Mouse (Mus musculus) heart, postnatal 25 days (tissue): ENCODE measurements at regions not wholly inside any gene's neighbourhood (a gene's known extent, or its start where the extent isn't known, plus 50 kb on each side); places are given as distances from the start of the nearest gene placed in this dataset.

ENCODE experiments used
- DNase-seq: peaks from one replicate; pipeline ENCODE4 v3.0.0; 2022; ENCODE audit warnings: low spot score
- intact Hi-C: fragments of 180-260 bp; cut with DNase I; formaldehyde crosslinking; loops from one replicate; pipeline ENCODE4 v1.15.1; 2025

DNA sequence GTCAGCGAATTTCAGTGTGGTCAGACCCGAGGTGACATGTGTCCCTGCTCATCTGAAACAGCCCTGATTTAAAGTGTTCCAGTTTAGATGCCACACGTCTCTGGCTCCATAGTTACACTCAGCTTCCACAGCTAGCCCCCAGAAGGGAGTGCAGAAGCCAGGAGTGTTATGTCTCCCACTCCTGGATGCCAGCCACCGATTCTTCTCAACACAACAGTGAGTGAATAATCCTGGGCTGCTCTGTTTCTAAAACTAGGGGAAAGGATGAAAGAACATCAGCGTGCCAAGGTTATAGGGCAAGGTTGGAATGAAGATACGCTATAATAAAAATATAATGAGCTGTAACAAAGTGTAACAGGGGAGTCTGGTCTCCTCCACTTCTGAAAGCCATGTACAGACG is 51.5 kb upstream of the Stmnd1 start:
- intact Hi-C loops = no loop called here
- no peak for DNase-seq

DNA sequence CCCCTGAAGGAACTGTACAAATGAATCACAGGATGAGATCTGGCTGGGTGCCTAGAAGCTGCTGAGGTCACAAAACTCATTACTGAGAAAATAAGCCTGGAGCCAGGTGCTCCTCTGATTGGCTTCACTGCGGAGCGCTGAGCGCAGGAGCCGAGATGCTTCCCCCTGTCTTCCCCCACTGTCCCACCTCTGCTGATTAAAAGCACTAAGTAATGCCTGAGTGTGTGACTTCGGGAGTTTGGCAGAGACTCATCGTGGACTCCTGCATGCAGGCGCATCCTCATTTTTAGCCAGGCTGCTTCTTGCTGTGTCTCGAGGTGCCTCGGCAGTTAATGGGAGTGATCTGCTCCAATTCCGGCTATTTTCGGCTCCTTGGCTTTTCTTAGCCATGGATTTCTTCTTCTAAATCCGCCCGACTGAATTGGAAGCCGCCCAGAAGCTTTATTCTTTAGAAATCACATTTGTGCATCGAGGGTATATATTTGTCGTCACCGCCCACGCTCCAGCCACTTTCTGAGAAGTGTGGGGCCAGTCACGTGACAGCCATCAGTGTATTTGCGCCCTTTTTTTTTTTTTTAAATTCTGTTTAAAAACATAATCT is 55.3 kb upstream of the Stmnd1 start:
- no peak for DNase-seq
- intact Hi-C loops = no loop called here

DNA sequence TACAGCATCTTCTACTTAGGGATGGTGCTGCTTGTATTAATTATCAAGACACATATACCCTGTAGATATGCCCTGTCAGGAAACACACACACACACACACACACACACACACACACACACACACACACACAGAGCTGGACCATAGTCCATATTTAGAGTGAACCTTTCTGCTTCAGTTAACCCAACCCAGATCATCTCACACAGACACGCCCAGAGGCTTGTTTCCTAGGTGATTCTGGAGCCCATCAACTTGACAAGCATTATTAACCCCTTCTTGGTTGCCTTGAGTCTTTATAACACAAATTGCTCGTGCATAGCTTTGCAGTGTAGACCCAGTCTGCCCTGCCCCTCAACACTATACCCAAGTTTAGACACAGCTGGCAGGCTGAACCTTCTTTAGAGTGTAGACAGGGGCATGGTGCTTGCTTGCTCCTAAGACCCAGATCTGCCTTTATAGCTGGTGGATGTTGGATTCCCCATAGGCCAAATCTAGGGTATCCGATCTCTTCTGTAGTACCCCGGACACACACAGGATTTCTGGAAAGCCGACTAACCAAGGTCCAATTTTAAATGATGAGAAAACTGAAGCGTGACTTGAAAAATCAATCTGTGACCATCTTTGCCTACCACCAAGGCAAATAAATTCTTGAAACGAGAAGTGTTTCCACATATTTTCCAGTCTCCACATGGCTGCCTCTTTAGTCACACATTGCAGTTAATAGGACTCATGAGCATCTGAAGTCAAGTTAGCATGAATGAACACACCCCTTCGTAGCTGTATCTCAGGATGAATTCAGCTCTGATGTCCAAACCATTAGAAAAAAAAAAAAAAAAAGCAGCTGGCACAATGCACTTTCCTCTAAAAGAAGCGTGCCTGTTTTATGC is 56.3 kb upstream of the Stmnd1 start:
- no peak for DNase-seq
- intact Hi-C loops = no loop called here

DNA sequence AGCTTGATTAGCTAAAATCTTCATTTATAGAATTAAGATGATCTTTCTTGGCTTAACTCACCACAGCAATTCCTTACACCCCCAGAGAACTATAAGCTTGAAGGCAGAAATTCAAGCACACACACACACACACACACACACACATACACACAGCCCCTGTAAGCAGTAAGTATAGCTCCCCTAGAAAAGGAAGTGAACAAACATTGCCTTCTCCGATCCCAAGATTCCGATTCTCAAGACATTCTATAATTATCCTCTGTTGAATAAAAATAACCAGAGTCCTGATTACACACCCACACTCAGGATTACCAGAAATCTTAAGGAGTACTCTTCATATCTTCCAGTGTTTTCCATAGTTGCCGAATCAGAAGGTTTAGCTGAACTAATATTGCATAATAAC is 70.0 kb upstream of the Stmnd1 start:
- no peak for DNase-seq
- intact Hi-C loops = no loop called here

DNA sequence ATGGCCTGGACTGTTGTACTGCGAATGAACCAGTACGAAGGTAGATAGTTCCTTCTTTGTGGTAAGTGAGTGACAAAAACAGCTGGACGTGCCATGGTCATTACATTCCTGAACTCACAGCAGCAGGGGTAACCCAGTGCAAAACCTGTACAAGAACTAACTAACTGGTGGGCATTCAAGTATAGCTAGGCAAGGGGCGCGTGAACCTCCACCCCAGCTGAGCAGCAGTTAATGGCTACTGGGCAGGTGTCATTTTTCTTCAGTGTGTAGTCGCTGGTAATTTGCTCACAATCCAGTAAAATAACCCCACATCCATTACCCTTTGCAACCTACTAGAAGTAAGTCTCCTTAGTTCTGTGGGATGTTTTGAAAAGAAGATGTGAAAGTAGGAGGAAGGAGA is 70.9 kb upstream of the Stmnd1 start:
- intact Hi-C loops = no loop called here

DNA sequence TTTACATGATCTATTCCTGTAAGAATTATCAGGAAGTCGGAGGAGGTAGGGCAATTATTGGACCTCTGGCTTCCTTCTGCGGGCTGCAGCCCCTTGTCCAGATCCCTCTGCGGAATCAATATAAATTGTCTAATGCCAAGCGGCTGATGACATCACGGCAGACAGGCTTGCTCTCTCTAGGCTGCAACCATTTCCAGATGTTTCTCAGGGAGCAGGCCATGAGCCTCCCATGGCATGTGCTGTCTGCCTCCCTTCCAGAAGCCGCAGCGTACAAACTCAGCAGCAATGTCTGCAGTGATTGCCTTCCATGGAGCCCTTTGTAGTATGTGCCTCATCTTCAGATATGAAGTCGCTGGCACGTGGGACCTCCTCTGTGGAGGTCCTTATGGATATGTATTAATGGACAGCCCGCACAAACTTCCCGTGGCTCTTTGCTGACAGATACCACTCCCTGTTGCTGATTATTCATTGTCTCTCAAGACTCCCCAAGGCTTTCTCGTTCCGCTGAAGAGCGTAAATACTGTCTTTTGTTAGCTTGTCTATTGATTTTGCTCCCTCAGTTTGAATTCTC is 72.4 kb upstream of the Stmnd1 start:
- DNase-seq = no peak
- intact Hi-C loops = no loop called here

More for the DNA sequence above, 70.9 kb upstream of the Stmnd1 start:
- no peak for DNase-seq

DNA sequence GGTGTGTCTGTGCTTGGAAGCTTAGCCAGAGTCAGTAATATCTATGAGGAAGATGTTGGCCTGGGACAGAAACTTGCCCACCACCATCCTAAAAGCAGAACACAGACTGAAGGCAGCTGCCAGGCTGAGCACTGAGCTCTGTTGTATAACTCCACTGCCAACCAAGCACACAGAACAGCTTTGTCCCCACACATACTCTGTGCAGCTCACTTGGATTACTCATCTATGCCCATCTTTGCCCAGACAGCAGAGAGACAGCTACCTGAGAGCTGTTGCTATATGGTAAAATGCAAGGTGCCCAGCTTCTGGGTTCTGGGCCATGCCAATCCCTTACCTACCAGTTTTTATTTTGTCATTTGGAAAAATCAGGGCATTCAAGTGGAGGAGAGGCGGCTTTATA is 80.4 kb upstream of the Stmnd1 start:
- intact Hi-C loops = no loop called here
- no peak for DNase-seq

DNA sequence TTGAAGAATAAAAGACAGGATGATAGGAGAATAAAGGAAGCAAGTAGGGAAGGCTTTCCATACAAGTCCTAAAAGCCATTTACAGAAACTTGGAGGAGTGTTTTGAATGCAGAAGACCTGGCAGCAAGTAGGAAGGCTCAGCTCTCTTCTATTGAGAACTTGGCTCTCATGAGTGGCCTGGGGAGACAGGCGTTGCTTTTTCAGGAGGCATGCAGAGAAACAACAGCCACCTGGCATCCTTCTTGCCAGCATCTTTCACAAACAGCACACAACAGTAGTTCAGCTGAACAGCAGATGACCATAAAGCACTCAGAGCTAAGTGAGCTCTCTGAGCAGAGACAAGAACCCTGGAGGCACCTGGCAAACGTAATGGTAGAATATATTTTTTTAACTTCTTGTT is 83.8 kb upstream of the Stmnd1 start:
- intact Hi-C loops = no loop called here
- no peak for DNase-seq

DNA sequence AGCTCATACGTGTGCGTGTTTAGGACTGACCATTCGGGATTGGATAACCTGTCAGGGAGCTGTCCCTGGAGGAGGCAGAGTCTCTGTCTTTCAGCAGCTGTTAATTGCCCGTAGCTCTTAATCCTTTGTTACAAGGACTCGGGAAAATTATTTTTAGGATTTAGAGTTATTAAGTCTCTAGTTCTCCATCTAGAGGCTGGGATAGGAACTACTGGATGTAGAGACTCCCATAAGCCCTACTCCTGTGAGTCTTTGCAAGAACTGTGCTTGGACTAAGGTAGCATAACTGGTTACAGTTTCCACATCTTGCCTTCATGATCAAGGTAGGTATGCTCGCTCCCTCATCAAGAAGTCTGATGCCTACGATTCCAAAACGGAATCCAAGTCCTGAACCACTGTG is 90.7 kb upstream of the Stmnd1 start:
- no peak for DNase-seq
- intact Hi-C loops = loop anchor here (5.0 kb wide), 1 partner anchor 74 kb away; no protein-coding TSS in a partner anchor

DNA sequence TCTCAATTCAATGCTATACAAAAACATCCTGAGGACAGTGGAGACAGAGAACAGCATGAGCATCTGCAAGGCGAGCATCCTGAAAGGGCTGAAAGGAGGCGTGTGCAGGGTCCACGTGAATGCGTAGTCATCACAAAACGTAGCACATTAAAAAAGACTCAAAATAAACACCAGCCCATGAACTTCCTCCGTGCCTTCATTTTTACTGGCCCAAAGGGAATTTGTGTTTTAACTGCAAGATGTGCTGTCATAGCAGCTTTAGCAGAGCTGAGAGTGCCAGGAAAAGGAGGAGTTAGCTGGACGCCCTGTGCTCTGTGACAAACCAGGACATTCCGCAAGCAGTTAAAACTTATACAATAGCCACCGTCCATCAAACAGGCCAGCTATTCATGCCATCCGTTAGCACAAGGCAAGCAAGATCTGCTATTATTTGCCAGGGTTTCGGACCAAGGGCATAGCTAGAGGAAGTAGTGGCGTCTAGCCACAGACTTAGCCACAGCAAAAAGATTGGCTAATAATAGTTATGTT is 92.9 kb upstream of the Stmnd1 start:
- intact Hi-C loops = loop anchor here (5.0 kb wide), 1 partner anchor 77 kb away; no protein-coding TSS in a partner anchor
- peak; percentile 6 for DNase-seq

DNA sequence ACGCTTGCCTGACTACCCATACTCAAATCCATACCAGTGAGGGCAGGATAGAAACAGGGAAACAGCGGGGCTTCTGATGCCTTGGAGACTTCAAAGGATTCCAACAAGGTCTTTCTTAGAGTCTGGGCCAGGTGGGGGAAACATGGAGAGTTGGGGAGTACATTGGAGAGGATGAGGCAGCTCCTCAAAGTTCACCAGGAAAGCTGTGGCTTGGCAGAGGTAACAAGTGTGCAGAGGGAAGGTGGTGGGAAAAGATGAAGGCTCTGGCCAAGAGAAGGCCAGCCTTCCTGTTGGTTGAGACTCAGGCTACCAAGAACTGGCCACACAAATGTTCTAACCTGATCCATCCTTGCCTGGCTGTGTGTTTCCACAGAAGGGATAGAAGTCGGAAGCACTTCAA is 93.6 kb upstream of the Stmnd1 start:
- intact Hi-C loops = loop anchor here (5.0 kb wide), 1 partner anchor 77 kb away; no protein-coding TSS in a partner anchor
- DNase-seq = no peak

DNA sequence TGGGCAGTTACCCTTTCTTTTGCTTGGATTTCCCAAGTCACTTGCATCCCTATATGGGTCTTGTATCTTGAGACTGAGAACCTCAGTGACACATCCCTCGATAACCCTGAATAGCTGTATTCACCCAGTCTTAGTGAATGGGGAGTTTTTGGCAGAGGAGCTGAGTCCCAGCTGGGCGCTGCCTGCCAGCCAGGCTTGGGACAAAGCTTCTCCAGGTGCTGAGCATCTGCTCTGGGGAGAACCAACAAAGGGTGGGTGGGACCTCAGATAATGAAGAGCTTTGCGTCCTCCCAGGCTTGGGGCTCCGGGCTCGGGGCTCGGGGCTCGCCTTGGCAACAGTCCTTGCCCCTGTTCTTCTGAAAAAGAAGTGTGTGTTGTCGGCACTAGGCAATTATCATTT is 100.4 kb upstream of the Stmnd1 start:
- intact Hi-C loops = no loop called here
- no peak for DNase-seq

DNA sequence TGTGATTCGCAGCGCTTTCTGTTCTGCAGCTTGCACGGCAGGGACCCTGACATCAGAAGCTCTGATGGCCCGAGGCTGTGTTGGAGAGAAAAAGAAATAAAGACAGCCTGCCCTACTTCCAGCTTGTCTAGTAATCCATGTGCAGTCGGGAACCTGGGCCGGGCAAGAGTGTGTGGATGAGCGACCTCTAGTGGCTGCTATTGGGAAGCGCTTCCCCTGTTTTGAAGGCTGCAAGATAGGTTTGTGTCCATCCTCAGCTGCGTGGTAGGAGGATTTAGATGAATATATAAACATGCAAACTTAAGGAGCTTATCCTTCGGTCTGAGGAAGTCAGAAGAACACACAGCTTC is 111.5 kb upstream of the Stmnd1 start:
- intact Hi-C loops = loop anchor here (2.0 to 10.0 kb wide), 5 partner anchors 97 to 623 kb away; partner anchors contain the start of gene Atxn1
- peak; percentile 47 for DNase-seq

DNA sequence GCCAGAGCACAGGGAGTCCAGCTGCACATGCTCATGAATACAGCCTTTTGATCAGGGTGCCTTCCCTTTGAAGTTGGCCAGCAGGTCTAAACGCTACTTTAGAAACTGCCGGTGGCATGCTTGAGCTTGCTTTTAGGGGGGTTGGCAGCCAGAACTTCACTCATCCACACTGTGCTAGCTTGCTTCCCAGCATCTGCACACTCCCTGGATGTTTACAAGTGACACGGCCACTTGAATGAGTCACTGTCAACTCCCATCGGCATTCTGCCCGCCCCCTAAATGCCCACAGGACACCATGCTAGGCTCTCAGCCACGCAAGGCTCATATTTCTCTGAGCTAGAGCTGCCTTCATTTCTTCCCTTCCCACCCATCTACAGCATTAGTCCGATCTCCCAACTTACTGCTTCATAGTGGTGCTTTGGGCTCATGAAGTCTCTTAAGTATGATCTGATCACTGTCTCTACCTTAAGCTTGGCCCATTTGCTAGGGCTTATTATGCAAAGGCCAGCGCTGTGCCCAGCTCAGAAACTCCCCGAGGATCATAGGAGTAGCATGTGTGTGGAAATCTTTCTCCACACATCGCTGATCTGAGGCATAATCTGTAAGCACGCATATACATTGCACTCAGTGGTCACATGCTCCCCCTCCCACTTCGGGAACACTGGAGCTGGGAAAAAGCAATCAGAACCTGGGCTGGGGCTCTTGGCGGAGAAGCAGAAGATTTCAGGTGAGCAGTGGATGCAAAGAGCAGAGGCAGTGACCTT is 112.1 kb upstream of the Stmnd1 start:
- DNase-seq = no peak
- intact Hi-C loops = loop anchor here (2.0 to 10.0 kb wide), 5 partner anchors 97 to 623 kb away; partner anchors contain the start of gene Atxn1

DNA sequence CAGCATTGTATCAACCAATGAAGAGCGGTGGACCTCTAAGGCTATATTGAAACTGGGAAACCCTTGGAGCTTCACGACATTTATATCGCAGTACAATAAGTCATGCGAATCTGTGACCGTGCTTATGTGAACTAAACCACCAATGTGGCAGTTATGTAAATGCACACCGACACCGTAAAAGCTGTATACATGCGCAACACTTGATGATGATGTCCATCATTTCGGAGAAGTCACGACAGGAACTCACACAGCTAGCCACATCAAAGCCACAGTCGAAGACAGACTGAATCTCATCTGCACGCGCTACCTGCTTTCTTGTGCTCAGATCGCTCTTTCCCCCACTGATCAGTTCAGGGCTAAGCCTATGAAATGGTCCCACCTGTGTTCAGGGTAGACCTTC is 114.2 kb upstream of the Stmnd1 start:
- no peak for DNase-seq
- intact Hi-C loops = no loop called here

DNA sequence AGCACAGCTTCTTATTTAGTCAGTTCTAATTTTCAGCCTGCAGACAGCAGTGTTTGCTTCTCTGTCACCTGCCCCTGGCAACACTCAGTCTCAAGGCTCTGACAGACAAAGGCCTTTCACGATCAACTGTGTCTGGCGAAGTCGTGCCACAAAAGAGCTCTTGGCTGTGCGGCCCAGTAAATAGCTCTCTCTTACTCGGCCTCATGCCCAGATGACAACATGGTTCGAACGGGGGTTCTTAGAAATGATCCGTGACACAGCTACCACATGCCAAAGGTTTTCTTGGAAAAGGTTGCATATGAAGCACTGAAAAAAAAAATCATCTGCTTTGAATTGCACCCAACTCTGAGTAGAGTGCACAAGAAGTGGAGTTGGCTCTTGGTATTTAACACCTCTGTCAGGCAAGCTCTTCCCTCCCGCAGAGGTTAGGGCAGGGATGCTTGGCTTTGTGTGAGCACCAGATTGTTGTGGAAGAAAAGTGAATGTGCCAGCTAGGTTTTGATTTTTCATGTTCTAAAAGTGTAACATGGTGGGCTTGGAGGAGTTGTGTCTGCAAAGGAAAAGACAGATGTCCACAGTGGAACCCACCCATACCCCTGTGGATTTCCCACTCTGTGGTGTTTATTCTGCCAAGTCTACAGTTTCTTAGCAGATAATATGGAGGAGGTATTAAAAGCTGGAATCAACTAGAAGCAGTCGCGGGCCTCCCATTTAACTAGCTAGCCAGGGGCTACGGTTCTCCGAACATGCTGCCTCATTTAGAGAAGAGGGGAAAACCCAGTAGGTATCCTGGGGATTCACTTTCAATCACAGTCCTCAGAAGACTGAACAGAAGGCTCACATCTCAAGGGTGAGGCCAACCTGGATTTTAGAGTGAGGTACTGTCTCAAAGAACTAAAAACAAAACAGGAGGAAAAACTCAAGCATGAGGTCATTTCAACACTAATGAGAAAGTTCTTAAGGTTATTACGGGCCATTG is 120.0 kb upstream of the Stmnd1 start:
- DNase-seq = no peak
- intact Hi-C loops = no loop called here

DNA sequence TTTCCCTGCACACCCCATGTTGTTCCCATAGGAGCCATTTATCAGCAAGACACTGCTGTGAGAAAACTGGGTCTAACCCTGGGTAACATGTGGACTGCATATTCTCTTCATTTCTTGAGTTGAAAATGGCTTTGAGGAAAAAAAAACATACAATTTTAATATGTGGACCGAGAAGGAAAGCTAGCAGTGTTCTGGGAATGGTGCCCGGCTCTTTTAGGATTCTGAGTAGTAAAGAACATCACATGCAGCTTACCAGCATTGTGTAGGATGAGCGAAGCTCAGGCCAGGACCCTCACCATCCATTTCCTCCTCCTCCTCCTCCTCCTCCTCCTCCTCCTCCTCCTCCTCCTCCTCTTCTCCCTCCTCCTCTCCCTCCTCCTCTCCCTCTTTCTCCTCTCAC is 133.5 kb upstream of the Stmnd1 start:
- intact Hi-C loops = no loop called here
- DNase-seq = no peak

DNA sequence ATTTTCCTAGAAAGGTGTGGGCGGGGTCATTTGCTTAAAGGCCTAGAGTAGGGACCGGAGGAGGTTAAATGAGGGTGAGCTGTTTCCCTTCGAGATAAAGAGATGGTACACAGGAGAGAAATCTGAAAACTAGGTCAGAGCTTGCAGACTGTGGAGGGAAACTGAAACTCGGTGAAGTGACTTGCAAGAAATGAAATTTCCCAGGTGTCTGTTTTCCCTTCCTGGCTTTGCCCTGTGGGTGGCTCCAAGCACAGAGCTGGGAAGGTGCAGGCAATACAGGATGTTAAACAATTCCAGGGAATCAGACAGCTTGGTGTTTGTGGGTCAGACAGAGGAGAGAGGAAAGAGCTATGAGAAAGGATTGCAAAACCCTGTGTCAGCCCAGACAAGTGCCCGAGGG is 134.3 kb upstream of the Stmnd1 start:
- intact Hi-C loops = no loop called here
- DNase-seq = no peak

DNA sequence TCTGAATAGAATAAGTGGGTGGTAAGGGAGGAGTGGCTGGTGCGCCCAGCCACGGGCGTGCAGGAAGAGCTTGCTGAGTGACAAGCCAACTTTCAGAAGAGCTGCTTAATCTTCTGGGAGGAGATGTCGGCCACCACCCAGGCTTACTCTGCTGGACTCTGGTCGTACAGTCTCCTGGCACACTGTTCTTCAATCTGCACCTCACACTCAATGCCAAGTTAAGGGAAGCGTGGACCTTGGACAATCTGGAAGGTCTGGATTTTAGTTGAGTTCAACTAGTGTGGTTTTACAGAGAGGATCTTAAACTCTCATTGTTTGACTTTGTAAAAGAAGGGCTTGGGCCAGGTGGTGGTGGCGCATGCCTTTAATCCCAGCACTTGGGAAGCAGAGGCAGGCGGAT is 138.1 kb upstream of the Stmnd1 start:
- intact Hi-C loops = no loop called here
- no peak for DNase-seq
